Mouse (Mus musculus) lung, adult 10 weeks (tissue): Measurements from ENCODE around the gene Dock6. TPM values are rescaled to one million over a fixed set of nuclear protein-coding genes. Genes with fewer than 3 reads are reported as not detected.

Experiments
- polyA plus RNA-seq: library from polyadenylated mRNA; stranded (reverse); fragments of 350-450 nt; fragmentation: Illumina TruSeq; extraction: RNeasy Lipid Tissue Mini Kit (QIAGEN cat#74804); gene quantifications from one replicate; pipeline ENCODE4 v1.2.3, GENCODE M21; 2014; ENCODE audit warnings: low read depth, low replicate concordance; ENCODE audit not compliant: insufficient read depth

The Dock6 gene
- 47.0 TPM for polyA plus RNA-seq

GRCm38 (mm10) chr9:21852128-21853091 is at the start of gene Dock6:
TSS of gene Dock6 (minus strand) at chr9:21852635.

GRCm38 (mm10) chr9:21835258-21835912 is 17.1 kb downstream of the Dock6 start, which contains the start of gene Angptl8:
TSS of gene Angptl8 (plus strand) at chr9:21835510.

GRCm38 (mm10) chr9:21798345-21799009 is 54.0 kb downstream of the Dock6 start, which contains the start of gene Kank2:
TSS of gene Kank2 (minus strand) at chr9:21798744.

GRCm38 (mm10) chr9:21760155-21761088 is 92.0 kb downstream of the Dock6 start, which contains the start of gene Spc24:
TSS of gene Spc24 (minus strand) at chr9:21760303.

Other genes starting within 250 kb of the Dock6 start
- 16.8 TPM for gene Smarca4, start 236.5 kb downstream of the Dock6 start, polyA plus RNA-seq
- gene Ldlr, start 129.2 kb downstream of the Dock6 start, polyA plus RNA-seq, result 24.1 TPM
- 2.4 TPM for gene Spc24, start 92.3 kb downstream of the Dock6 start, polyA plus RNA-seq
- 35.1 TPM for gene Kank2, start 53.9 kb downstream of the Dock6 start, polyA plus RNA-seq
- gene Angptl8, start 17.1 kb downstream of the Dock6 start, polyA plus RNA-seq, result 3.8 TPM
- gene Rab3d, start 65.6 kb upstream of the Dock6 start, polyA plus RNA-seq, result 24.0 TPM
- gene Ccdc159, start 74.8 kb upstream of the Dock6 start, polyA plus RNA-seq, result 2.1 TPM
- 159 TPM for gene Tmem205, start 74.9 kb upstream of the Dock6 start, polyA plus RNA-seq
- 2.7 TPM for gene Plppr2, start 84.4 kb upstream of the Dock6 start, polyA plus RNA-seq
- 10.0 TPM for gene Swsap1, start 103.1 kb upstream of the Dock6 start, polyA plus RNA-seq
- 2.8 TPM for gene Epor, start 110.9 kb upstream of the Dock6 start, polyA plus RNA-seq
- gene Rgl3, start 136.8 kb upstream of the Dock6 start, polyA plus RNA-seq, result 5.4 TPM
- gene Ccdc151, start 150.0 kb upstream of the Dock6 start, polyA plus RNA-seq, result 3.5 TPM
- gene Prkcsh, start 150.2 kb upstream of the Dock6 start, polyA plus RNA-seq, result 49.2 TPM
- gene Elavl3, start 199.4 kb upstream of the Dock6 start, polyA plus RNA-seq, result not detected
- gene Gm49318, start 218.6 kb upstream of the Dock6 start, polyA plus RNA-seq, result not detected
- 6.4 TPM for gene Zfp653, start 218.7 kb upstream of the Dock6 start, polyA plus RNA-seq
- gene Ecsit, start 232.8 kb upstream of the Dock6 start, polyA plus RNA-seq, result 15.6 TPM
- gene Cnn1, start 246.6 kb upstream of the Dock6 start, polyA plus RNA-seq, result 75.9 TPM